Mouse (Mus musculus) stomach, embryonic 14.5 days (tissue): ENCODE data around the gene Tox2. TPM values are rescaled to one million over a fixed set of nuclear protein-coding genes. Genes with fewer than 3 reads are reported as not detected.

Experiments
- ATAC-seq: fragments of 200-750 bp; cut with Nextera tagmentation; 2 replicates; pipeline ENCODE4 v1.8.0; 2017; ENCODE audit warnings: low read depth, moderate TSS enrichment; ENCODE audit not compliant: insufficient number of reproducible peaks, insufficient read depth, low FRiP score
- H3K27ac ChIP-seq: fragments of 300-500 bp; sonication (generic); 2 replicates; pipeline ENCODE4 v1.5.1; 2014; ENCODE audit warnings: mild to moderate bottlenecking, low read length, moderate library complexity, mixed read lengths
- H3K27me3 ChIP-seq: fragments of 300-500 bp; sonication (generic); 2 replicates; pipeline ENCODE4 v1.6.1; 2014; ENCODE audit warnings: low read length, control low read depth, mixed read lengths; ENCODE audit not compliant: control insufficient read depth, insufficient read depth
- H3K36me3 ChIP-seq: fragments of 300-500 bp; sonication (generic); 2 replicates; pipeline ENCODE4 v1.6.1; 2014; ENCODE audit warnings: mild to moderate bottlenecking, control low read depth, low read length, moderate library complexity, mixed read lengths; ENCODE audit not compliant: control insufficient read depth, insufficient read depth
- H3K4me1 ChIP-seq: fragments of 300-500 bp; sonication (generic); 2 replicates; pipeline ENCODE4 v1.6.1; 2014; ENCODE audit warnings: low read length, control low read depth, mixed read lengths; ENCODE audit not compliant: control insufficient read depth, insufficient read depth
- H3K4me2 ChIP-seq: fragments of 300-500 bp; sonication (generic); replicated peaks from 2 replicates; pipeline ENCODE4 v1.6.1; 2014; ENCODE audit warnings: low read depth, low read length, control low read depth
- H3K4me3 ChIP-seq: fragments of 300-500 bp; sonication (generic); 2 replicates; pipeline ENCODE4 v1.5.1; 2014; ENCODE audit warnings: low read depth, low read length, control low read depth
- H3K9ac ChIP-seq: fragments of 300-500 bp; sonication (generic); replicated peaks from 2 replicates; pipeline ENCODE4 v1.6.1; 2014; ENCODE audit warnings: low read depth, mild to moderate bottlenecking, control low read depth, low read length, moderate library complexity, mixed read lengths
- H3K9me3 ChIP-seq: fragments of 300-500 bp; sonication (generic); 2 replicates; pipeline ENCODE4 v1.6.1; 2016; ENCODE audit warnings: low read depth, low read length, control low read depth; ENCODE audit not compliant: control insufficient read depth
- WGBS: fragments of 180-500 bp; shearing (Covaris S2); extraction: QIAGEN DNeasy Blood & Tissue Kit; methylation state at CpG from one replicate; pipeline ENCODE4 v1.1.7; 2014; 5-methylcytosine and 5-hydroxymethylcytosine counted together
- polyA plus RNA-seq: library from polyadenylated mRNA; unstranded; fragments of >200 nt; fragmentation: Nextera tagmentation; extraction: Ambion mirVana; gene quantifications from 2 replicates; pipeline ENCODE4 v1.2.1, GENCODE M21; 2014

Gene Tox2
- polyA plus RNA-seq, 1 experiment from 2014 or later: 7.1 TPM

GRCm38 (mm10) chr2:163330742-163331141 is 127.8 kb downstream of the Tox2 start:
- no peak overlapping the region for H3K4me2 ChIP-seq
- H3K4me1 ChIP-seq: no peaks in the 10 kb centered on the region
- no peaks in the 10 kb centered on the region for H3K9me3 ChIP-seq
- H3K36me3 ChIP-seq: no peaks in the 10 kb centered on the region
- H3K27me3 ChIP-seq: no peaks in the 10 kb centered on the region
- H3K9ac ChIP-seq: no peak overlapping the region
- no peak overlapping the region for H3K4me3 ChIP-seq
- no peak overlapping the region for H3K27ac ChIP-seq
- no peak for ATAC-seq
- WGBS: 29% methylated on average over 7 of the region's 7 CpGs

GRCm38 (mm10) chr2:163331423-163331822 is 128.5 kb downstream of the Tox2 start:
- no peak overlapping the region for H3K4me3 ChIP-seq
- H3K27ac ChIP-seq: no peak overlapping the region
- no peaks in the 10 kb centered on the region for H3K27me3 ChIP-seq
- H3K4me2 ChIP-seq: no peak overlapping the region
- no peak for ATAC-seq
- no peaks in the 10 kb centered on the region for H3K4me1 ChIP-seq
- no peaks in the 10 kb centered on the region for H3K36me3 ChIP-seq
- 84% methylated on average over 6 of the region's 6 CpGs for WGBS
- no peak overlapping the region for H3K9ac ChIP-seq
- no peaks in the 10 kb centered on the region for H3K9me3 ChIP-seq

- Histone ChIP-seq H3K36me3 (no peaks in the 10 kb centered on the region), H3K4me3 (no peak overlapping the region), H3K27ac (no peak overlapping the region), H3K4me2 (no peak overlapping the region), H3K9ac (no peak overlapping the region), H3K9me3 (no peaks in the 10 kb centered on the region), H3K27me3 (no peaks in the 10 kb centered on the region), H3K4me1 (no peaks in the 10 kb centered on the region)
- ATAC-seq: no peak
- 72% methylated on average over 13 of the region's 13 CpGs for WGBS
These were observed 129.6 kb downstream of the Tox2 start for GRCm38 (mm10) chr2:163332368-163333055.

- 0 out of 2 replicates have a peak overlapping the region, but pooled peaks have one; percentile 6 for H3K9ac ChIP-seq
- H3K4me2 ChIP-seq: no peak overlapping the region
- H3K4me3 ChIP-seq: no peak overlapping the region
- no peaks in the 10 kb centered on the region for H3K36me3 ChIP-seq
- peaks cover 21% of the 10 kb centered on the region for H3K27me3 ChIP-seq
- no peaks in the 10 kb centered on the region for H3K4me1 ChIP-seq
- H3K9me3 ChIP-seq: no peaks in the 10 kb centered on the region
- 26% methylated on average over 9 of the region's 9 CpGs for WGBS
- H3K27ac ChIP-seq: no peak overlapping the region
- peak; percentile 57; the same call in 1 of the 2 replicates for ATAC-seq
These were observed 137.3 kb downstream of the Tox2 start for GRCm38 (mm10) chr2:163340263-163340662.

GRCm38 (mm10) chr2:163343671-163344070 is 140.7 kb downstream of the Tox2 start:
- Histone ChIP-seq H3K27me3 (peaks cover 12% of the 10 kb centered on the region), H3K4me2 (no peak overlapping the region), H3K4me1 (no peaks in the 10 kb centered on the region), H3K9me3 (no peaks in the 10 kb centered on the region), H3K36me3 (no peaks in the 10 kb centered on the region), H3K9ac (no peak overlapping the region), H3K4me3 (no peak overlapping the region), H3K27ac (no peak overlapping the region)
- 86% methylated on average over 4 of the region's 4 CpGs for WGBS
- no peak for ATAC-seq

GRCm38 (mm10) chr2:163344976-163345660 is 142.2 kb downstream of the Tox2 start:
- Histone ChIP-seq H3K27me3 (no peaks in the 10 kb centered on the region), H3K9ac (no peak overlapping the region), H3K9me3 (no peaks in the 10 kb centered on the region), H3K4me3 (no peak overlapping the region), H3K4me1 (no peaks in the 10 kb centered on the region), H3K4me2 (no peak overlapping the region), H3K27ac (no peak overlapping the region), H3K36me3 (no peaks in the 10 kb centered on the region)
- 71% methylated on average over 13 of the region's 13 CpGs for WGBS
- ATAC-seq: no peak

- H3K9ac ChIP-seq: no peak overlapping the region
- no peak overlapping the region for H3K4me3 ChIP-seq
- peaks cover 3% of the 10 kb centered on the region; the same call in 1 of the 2 replicates for H3K9me3 ChIP-seq
- no peak overlapping the region for H3K4me2 ChIP-seq
- no peaks in the 10 kb centered on the region for H3K27me3 ChIP-seq
- H3K27ac ChIP-seq: no peak overlapping the region
- 80% methylated on average over 11 of the region's 11 CpGs for WGBS
- no peaks in the 10 kb centered on the region for H3K4me1 ChIP-seq
- no peak for ATAC-seq
- no peaks in the 10 kb centered on the region for H3K36me3 ChIP-seq
These were observed 143.6 kb downstream of the Tox2 start for GRCm38 (mm10) chr2:163346497-163346896.

- 80% methylated on average over 8 of the region's 8 CpGs for WGBS
- no peak for ATAC-seq
- Histone ChIP-seq H3K4me2 (no peak overlapping the region), H3K4me3 (no peak overlapping the region), H3K27ac (no peak overlapping the region), H3K4me1 (no peaks in the 10 kb centered on the region), H3K36me3 (no peaks in the 10 kb centered on the region), H3K9me3 (peaks cover 3% of the 10 kb centered on the region; the same call in 1 of the 2 replicates), H3K9ac (no peak overlapping the region), H3K27me3 (no peaks in the 10 kb centered on the region)
These were observed 144.7 kb downstream of the Tox2 start for GRCm38 (mm10) chr2:163347517-163348184.
